Mouse (Mus musculus) erythroid progenitor cell, adult 5-6 weeks (primary cell): ENCODE data around the gene Rpl4. TPM values are rescaled to one million over a fixed set of nuclear protein-coding genes. Genes with fewer than 3 reads are reported as not detected.
"Not testable (repeated sequence)": the region's sequence is repeated elsewhere in the genome, so short reads cannot be mapped to it uniquely, and the experiment has no call there.

ENCODE experiments used
- ATAC-seq: replicated peaks from 2 replicates; pipeline ENCODE4 v1.8.0; 2016; ENCODE audit warnings: moderate number of reproducible peaks, mild to moderate bottlenecking, moderate TSS enrichment, inconsistent platforms; ENCODE audit not compliant: poor library complexity, low FRiP score, severe bottlenecking
- total RNA-seq, 2 experiments: library from RNA; stranded (forward) in 1 of 2; stranded (reverse) in 1 of 2; fragments of 150-400 nt in 1 of 2; fragments of 186-747, 209-891 nt in 1 of 2; gene quantifications; 2 replicates each; pipeline versions ENCODE4 v1.2.3 to v1.2.4; 2015 to 2017; ENCODE audit warnings: low replicate concordance in 2 of 2

Gene Rpl4
- total RNA-seq, 2 experiments from 2014 or later = 556 to 1,003 TPM

GRCm38 (mm10) chr9:64195554-64195953 is 22.4 kb downstream of the Rpl4 start:
- no peak for ATAC-seq

DNA sequence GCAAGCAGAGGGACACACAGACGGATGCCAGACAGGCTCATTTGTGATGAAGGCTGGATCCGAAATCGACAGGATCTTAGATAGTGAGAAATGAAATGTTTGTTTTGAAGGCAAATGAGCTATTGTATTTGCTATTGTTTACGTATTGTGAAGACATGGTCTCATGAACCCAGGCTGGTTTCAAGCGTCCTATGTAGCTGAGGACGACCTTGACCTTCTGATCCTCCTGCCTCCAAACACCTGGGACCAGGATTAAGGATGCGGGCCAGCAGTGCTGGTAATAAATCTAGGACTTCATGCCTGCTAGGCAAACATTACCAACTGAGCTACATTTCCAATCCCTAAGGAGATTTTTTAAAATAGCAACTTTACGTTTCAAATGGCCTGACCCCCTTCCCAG is 24.3 kb downstream of the Rpl4 start:
- ATAC-seq = no peak

DNA sequence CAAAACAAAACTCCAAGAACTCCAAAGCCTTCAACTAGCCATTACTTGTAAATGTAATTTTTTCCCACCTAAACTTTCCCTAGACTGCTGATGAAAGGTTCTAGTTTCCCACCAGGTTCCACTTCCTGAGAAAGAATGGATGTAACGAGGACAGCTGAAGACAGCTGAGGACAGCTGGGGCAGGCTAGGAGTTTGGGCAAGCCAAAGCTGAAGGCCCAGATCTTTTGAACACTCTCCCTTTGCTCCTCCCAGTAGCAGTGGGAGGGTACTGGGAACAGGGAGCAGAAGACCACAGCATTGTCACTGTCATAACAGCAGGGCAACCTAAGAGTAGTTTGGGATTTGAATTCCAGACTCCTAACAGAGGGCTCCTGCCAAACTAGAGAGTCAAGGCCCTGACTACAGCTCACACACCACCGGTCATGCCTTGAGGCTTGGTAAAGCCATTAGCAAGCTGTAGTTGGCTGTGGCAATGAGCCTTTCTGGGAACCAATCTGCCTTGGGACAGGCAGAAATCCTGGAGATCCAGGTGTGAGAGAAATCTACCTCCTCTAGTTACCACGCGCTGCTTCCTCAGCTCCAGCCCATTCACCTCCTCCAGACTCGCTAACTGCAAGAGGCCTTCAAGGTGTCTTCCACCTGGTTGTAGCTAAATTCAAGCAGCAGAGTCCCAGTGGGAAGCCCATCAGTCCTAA is 25.0 kb downstream of the Rpl4 start:
- no peak for ATAC-seq

DNA sequence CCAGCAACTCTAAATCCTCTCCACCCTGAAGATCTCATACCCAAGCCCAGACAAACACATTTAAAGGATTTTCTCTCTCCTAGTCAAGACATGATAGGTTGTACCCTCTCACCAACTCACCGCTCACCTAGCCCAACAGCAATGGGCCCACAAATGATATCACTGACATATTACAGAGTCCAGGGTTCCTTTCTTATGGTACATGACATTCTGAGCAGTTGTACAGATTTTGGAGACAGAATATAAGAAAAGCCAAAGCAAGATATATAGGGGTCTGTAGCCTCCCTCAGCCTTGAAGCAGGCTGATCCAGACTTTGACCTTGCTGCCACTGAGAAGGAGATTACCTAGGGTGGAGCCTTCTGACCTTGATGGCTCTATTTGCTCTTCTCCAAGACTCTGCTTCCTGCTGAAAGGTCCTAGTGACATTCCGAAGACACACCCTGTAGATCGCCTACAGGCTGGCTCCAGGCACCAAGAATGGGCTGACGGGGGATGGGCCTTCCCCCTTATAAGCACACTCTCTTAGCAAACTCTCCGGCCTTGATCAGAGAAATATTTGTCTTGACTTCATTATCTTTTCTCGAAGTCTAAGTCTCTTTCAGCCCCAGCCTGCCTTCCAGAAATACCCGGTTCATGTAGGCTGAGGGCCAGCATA is 25.7 kb downstream of the Rpl4 start:
- not testable (repeated sequence) for ATAC-seq

DNA sequence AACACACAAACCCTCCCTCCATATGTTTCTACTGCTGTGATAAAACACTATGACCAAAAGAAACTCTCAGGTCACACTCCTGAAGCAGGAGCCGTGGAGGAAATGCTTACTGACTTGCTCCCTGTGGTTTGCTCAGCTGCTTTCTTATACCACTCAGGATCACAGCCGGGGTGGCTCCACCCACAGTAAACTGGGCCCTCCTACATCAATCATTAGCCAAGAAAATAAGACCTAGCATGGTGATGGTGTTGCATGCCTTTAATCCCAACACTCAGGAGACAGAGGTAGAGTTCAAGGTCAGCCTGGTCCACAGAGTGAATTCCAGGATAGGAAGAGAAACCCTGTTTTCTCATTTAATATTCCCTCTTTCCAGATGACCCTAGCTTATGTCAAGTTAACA is 26.7 kb downstream of the Rpl4 start:
- no peak for ATAC-seq

DNA sequence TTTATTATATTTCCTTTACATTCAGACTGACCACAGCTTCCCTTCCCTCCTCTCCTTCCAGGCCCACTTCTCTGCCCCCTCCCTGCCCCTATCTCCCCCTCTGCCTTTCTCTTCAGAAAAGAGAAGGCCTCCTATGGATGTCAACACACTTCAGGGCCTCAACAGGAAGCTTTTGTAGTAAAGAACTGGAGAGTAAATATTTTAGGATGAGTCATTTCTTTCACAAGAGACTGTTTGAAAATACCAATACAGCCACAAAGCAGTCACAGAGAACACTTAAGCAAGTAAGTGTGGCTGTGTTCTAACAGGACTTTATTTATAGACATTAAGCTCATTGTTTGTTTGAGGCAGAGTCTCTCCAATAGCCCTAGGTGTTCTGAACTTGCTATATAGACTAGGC is 29.2 kb downstream of the Rpl4 start:
- no peak for ATAC-seq

GRCm38 (mm10) chr9:64202866-64203265 is 29.7 kb downstream of the Rpl4 start:
- ATAC-seq = no peak

DNA sequence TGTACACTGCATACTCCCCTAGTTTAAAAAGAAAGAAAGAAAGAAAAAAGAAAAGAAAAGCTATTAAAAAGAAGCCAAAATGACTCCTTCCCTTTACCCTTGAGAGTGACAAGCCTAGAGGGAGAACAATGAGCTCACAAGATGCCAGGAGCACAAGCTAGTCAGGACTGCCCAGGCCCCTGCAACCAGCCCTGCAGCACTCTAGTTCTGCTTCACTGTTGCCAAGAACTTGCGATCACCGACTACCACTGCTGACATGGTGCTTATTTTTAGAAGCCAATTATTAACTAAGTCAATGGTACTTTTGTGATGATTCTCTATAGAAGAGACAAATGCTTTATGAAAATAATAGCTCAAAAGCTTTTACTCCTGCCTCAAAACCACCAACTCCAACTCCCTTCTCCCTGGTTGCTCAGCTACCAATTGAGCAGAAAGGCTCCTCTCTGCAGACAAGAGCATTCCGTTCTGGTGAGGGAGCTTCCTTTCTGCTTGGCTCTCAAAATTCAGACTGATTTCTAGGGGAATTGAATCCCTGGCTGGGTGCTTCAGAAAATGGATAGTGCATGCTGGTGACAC is 34.4 kb downstream of the Rpl4 start:
- ATAC-seq = no peak

DNA sequence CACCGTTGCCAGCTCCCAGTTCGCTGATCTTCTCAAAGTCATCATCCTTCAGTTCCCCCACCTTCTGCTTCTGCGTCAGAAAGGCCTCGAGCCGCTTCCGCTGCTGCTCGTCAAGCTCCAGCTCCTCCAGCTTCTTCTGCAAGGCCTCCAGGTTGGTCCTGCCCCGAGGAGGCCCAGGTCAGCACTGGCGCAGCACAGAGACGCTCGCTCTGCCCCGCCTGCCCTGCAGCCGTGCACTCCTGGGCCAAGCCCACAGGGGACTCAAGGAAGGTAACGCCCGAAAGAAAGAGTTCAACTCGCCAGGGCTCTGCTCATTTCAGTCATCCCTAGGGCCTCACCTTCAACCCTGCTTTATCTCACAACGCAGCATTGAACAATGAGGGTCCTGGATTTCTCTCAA is 41.3 kb downstream of the Rpl4 start:
- ATAC-seq = no peak

- no peak for ATAC-seq
Measured at GRCm38 (mm10) chr9:64216090-64216489, 42.9 kb downstream of the Rpl4 start.

DNA sequence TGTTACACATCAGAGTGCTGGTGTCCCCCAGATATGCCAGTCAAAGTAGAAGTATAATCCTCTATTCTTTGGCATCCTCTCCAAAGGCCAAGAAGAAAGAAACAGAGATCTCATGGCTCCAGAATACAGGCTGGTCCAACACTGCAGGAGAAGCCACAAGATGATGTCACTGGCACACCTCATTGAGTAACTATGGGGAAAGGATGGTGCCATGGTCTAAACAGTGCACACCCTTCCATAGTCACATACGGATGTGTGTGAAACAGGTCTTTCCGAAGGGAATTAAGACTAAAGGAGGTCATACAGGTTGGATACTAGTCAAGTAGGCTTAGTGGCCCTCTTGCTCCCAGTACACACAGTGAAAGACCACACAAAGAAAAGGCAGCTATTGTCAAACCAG is 43.5 kb downstream of the Rpl4 start:
- no peak for ATAC-seq

GRCm38 (mm10) chr9:64217887-64218286 is 44.7 kb downstream of the Rpl4 start:
- no peak for ATAC-seq

DNA sequence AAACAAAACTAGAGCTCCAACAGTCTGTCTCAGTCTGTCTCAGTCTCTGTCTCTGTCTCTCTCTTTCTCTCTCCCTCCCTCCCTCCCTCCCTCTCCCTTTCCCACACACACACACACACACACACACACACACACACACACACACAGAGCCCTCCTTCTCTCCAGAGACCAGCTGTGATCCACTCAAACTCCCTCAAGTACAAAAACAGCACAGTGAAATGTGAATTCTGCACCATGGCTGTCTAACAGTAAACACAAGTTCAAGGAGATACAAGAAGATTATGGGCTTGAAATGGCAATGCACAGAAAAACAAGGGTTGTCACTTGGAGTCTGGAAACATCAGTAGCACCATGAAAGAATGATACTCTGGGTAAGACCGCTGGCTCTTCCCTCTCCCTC is 46.1 kb downstream of the Rpl4 start:
- ATAC-seq = no peak

- no peak for ATAC-seq
Measured at GRCm38 (mm10) chr9:64219772-64220420, 46.7 kb downstream of the Rpl4 start.

GRCm38 (mm10) chr9:64220603-64221002 is 47.4 kb downstream of the Rpl4 start:
- ATAC-seq = no peak

DNA sequence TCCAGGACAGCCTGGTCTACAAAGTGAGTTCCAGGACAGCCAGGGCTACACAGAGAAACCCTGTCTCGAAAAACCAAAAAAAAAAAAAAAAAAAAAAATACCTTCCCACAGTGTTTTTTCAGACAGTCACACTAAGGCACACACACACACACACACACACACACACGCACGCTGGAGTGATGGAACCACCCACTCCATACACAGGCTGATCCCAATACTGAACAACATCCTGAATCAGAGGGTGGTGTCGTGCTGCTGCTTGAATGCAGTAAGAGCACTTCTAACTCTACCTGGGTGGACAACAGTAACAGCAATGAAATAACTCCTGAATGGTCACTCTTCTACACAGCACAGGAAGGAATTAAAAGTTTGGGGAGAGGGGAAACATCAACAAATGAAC is 48.3 kb downstream of the Rpl4 start:
- no peak for ATAC-seq

GRCm38 (mm10) chr9:64222098-64222497 is 48.9 kb downstream of the Rpl4 start:
- no peak for ATAC-seq

GRCm38 (mm10) chr9:64225805-64226204 is 52.6 kb downstream of the Rpl4 start:
- ATAC-seq = no peak

DNA sequence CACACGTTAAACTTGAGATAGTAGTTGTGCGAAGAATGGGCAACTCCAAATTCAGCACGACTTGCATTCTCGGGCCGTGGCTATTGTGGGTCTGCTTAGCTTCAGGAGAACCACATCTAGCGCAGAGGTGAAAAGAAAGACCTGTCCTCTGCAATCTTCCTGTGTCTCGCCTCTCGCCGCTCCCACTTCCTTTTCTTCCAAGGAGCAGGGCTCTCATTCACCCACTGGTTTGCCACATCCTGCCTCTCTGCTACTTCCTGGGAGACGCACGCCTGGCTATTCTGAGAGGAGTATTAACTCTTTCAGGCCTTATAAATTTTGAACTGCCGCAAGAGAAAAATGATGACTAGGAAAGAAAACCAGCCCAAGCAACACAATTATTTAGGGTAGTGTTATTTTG is 54.6 kb downstream of the Rpl4 start:
- ATAC-seq = no peak
